Mouse (Mus musculus) intestine, postnatal 0 days (tissue): Measurements from ENCODE around the gene Jmjd1c. TPM values are rescaled to one million over a fixed set of nuclear protein-coding genes. Genes with fewer than 3 reads are reported as not detected.

ENCODE experiments used
- ATAC-seq: fragments of 200-750 bp; cut with Nextera tagmentation; 2 replicates; pipeline ENCODE4 v1.8.0; 2017; ENCODE audit warnings: mild to moderate bottlenecking, moderate TSS enrichment, moderate library complexity
- H3K27ac ChIP-seq: fragments of 300-500 bp; sonication (generic); 2 replicates; pipeline ENCODE4 v1.5.1; 2014; ENCODE audit warnings: mild to moderate bottlenecking, low read depth, low read length, moderate library complexity
- H3K27me3 ChIP-seq: fragments of 300-500 bp; sonication (generic); replicated peaks from 2 replicates; pipeline ENCODE4 v1.6.1; 2014; ENCODE audit warnings: low read length, mixed read lengths; ENCODE audit not compliant: control insufficient read depth, insufficient read depth
- H3K36me3 ChIP-seq: fragments of 300-500 bp; sonication (generic); 2 replicates; pipeline ENCODE4 v1.6.1; 2014; ENCODE audit warnings: mild to moderate bottlenecking, moderate library complexity; ENCODE audit not compliant: control insufficient read depth, insufficient read depth
- H3K4me1 ChIP-seq: fragments of 300-500 bp; sonication (generic); replicated peaks from 2 replicates; pipeline ENCODE4 v1.6.1; 2014; ENCODE audit warnings: antibody characterized with exemption, low read length, mixed read lengths; ENCODE audit not compliant: control insufficient read depth, insufficient read depth
- H3K4me2 ChIP-seq: fragments of 300-500 bp; sonication (generic); replicated peaks from 2 replicates; pipeline ENCODE4 v1.6.1; 2014; ENCODE audit warnings: low read depth, mild to moderate bottlenecking, moderate library complexity
- H3K4me3 ChIP-seq: fragments of 300-500 bp; sonication (generic); 2 replicates; pipeline ENCODE4 v1.5.1; 2014; ENCODE audit warnings: low read depth, low read length
- H3K9ac ChIP-seq: fragments of 300-500 bp; sonication (generic); 2 replicates; pipeline ENCODE4 v1.6.1; 2014; ENCODE audit warnings: mild to moderate bottlenecking, low read depth, low read length
- H3K9me3 ChIP-seq: fragments of 300-500 bp; sonication (generic); 2 replicates; pipeline ENCODE4 v1.6.1; 2016; ENCODE audit warnings: mixed run types; ENCODE audit not compliant: control insufficient read depth
- CTCF ChIP-seq: sonication (generic); IDR thresholded peaks from 2 replicates; pipeline ENCODE4 v1.5.1; 2016; ENCODE audit warnings: low read depth, mild to moderate bottlenecking, control low read depth, antibody characterized with exemption, moderate library complexity
- WGBS: fragments of 180-500 bp; shearing (Covaris S2); extraction: QIAGEN DNeasy Blood & Tissue Kit; methylation state at CpG from one replicate; pipeline ENCODE4 v1.1.7; 2014; 5-methylcytosine and 5-hydroxymethylcytosine counted together
- polyA plus RNA-seq: library from polyadenylated mRNA; unstranded; fragments of >200 nt; fragmentation: Nextera tagmentation; extraction: Ambion mirVana; gene quantifications from 2 replicates; pipeline ENCODE4 v1.2.1, GENCODE M21; 2015

Gene Jmjd1c
- polyA plus RNA-seq, 1 experiment from 2014 or later: 33.4 TPM

- WGBS: 2% methylated on average over 50 of the region's 50 CpGs
- H3K4me3 ChIP-seq: peak overlapping the region; percentile 88
- no peaks in the 10 kb centered on the region for H3K27me3 ChIP-seq
- H3K9ac ChIP-seq: peak overlapping the region; percentile 80
- no peaks in the 10 kb centered on the region for H3K36me3 ChIP-seq
- ATAC-seq: peak; percentile 50
- TF ChIP-seq CTCF: no peak
- H3K4me2 ChIP-seq: peak overlapping the region; percentile 99
- peak overlapping the region; percentile 79 for H3K27ac ChIP-seq
- H3K4me1 ChIP-seq: no peaks in the 10 kb centered on the region
- no peaks in the 10 kb centered on the region for H3K9me3 ChIP-seq
Observed at GRCm38 (mm10) chr10:67126061-67126858, 30.3 kb downstream of the Jmjd1c start.

- Histone ChIP-seq H3K36me3 (no peaks in the 10 kb centered on the region), H3K27me3 (no peaks in the 10 kb centered on the region), H3K9ac (peak overlapping the region; percentile 80), H3K27ac (peak overlapping the region; percentile 79), H3K4me3 (peak overlapping the region; percentile 88), H3K9me3 (no peaks in the 10 kb centered on the region), H3K4me1 (no peaks in the 10 kb centered on the region), H3K4me2 (peak overlapping the region; percentile 99)
- 1% methylated on average over 89 of the region's 115 CpGs for WGBS
- ATAC-seq: peak; percentile 70
- TF ChIP-seq CTCF: no peak
Observed at GRCm38 (mm10) chr10:67126859-67127758, 31.2 kb downstream of the Jmjd1c start.

- no peak for TF ChIP-seq CTCF
- Histone ChIP-seq H3K9me3 (no peaks in the 10 kb centered on the region), H3K4me3 (no peak overlapping the region), H3K36me3 (no peaks in the 10 kb centered on the region), H3K4me2 (no peak overlapping the region), H3K27me3 (no peaks in the 10 kb centered on the region), H3K4me1 (no peaks in the 10 kb centered on the region), H3K9ac (no peak overlapping the region), H3K27ac (no peak overlapping the region)
- 73% methylated on average over 1 of the region's 1 CpGs for WGBS
- no peak for ATAC-seq
Observed at GRCm38 (mm10) chr10:67129531-67129930, 33.6 kb downstream of the Jmjd1c start.

GRCm38 (mm10) chr10:67131709-67132108, 35.8 kb downstream of the Jmjd1c start:
- peaks cover 4% of the 10 kb centered on the region; the same call in 1 of the 2 replicates for H3K4me1 ChIP-seq
- no peak overlapping the region for H3K4me2 ChIP-seq
- no peaks in the 10 kb centered on the region for H3K9me3 ChIP-seq
- no peaks in the 10 kb centered on the region for H3K36me3 ChIP-seq
- H3K27ac ChIP-seq: no peak overlapping the region
- 51% methylated on average over 1 of the region's 1 CpGs for WGBS
- no peaks in the 10 kb centered on the region for H3K27me3 ChIP-seq
- no peak for ATAC-seq
- no peak for TF ChIP-seq CTCF
- no peak overlapping the region for H3K9ac ChIP-seq
- no peak overlapping the region for H3K4me3 ChIP-seq

GRCm38 (mm10) chr10:67134322-67134721, 38.4 kb downstream of the Jmjd1c start:
- H3K9me3 ChIP-seq: no peaks in the 10 kb centered on the region
- ATAC-seq: no peak

GRCm38 (mm10) chr10:67137437-67137836, 41.5 kb downstream of the Jmjd1c start:
- H3K9me3 ChIP-seq: no peaks in the 10 kb centered on the region
- no peaks in the 10 kb centered on the region for H3K27me3 ChIP-seq
- H3K9ac ChIP-seq: no peak overlapping the region
- no peaks in the 10 kb centered on the region for H3K36me3 ChIP-seq
- no peak overlapping the region for H3K27ac ChIP-seq
- H3K4me3 ChIP-seq: no peak overlapping the region
- H3K4me2 ChIP-seq: no peak overlapping the region
- ATAC-seq: no peak
- no peak for TF ChIP-seq CTCF
- H3K4me1 ChIP-seq: peaks cover 4% of the 10 kb centered on the region; the same call in 1 of the 2 replicates
- WGBS: 91% methylated on average over 2 of the region's 2 CpGs

More at GRCm38 (mm10) chr10:67134322-67134721, 38.4 kb downstream of the Jmjd1c start:
- Histone ChIP-seq H3K4me1 (peaks cover 4% of the 10 kb centered on the region; the same call in 1 of the 2 replicates), H3K4me2 (no peak overlapping the region), H3K27me3 (no peaks in the 10 kb centered on the region), H3K27ac (no peak overlapping the region), H3K9ac (no peak overlapping the region), H3K36me3 (no peaks in the 10 kb centered on the region), H3K4me3 (no peak overlapping the region)
- peak; percentile 46 for TF ChIP-seq CTCF
- WGBS: 97% methylated on average over 2 of the region's 2 CpGs
